Mouse (Mus musculus) forebrain, embryonic 10.5 days (tissue): ENCODE data around the gene Ptpn14. TPM values are rescaled to one million over a fixed set of nuclear protein-coding genes. Genes with fewer than 3 reads are reported as not detected.

Source experiments
- DNase-seq: peaks from one replicate; pipeline ENCODE4 v3.0.0-alpha.2; 2017; ENCODE audit warnings: low spot score; ENCODE audit errors: extremely low spot score
- H3K27ac ChIP-seq: fragments of 300-500 bp; sonication (generic); 2 replicates; pipeline ENCODE4 v1.5.1; 2016; ENCODE audit warnings: mild to moderate bottlenecking
- H3K27me3 ChIP-seq: fragments of 300-500 bp; sonication (generic); 2 replicates; pipeline ENCODE4 v1.6.1; 2016; ENCODE audit warnings: mild to moderate bottlenecking; ENCODE audit not compliant: poor library complexity, severe bottlenecking
- H3K36me3 ChIP-seq: fragments of 300-500 bp; sonication (generic); replicated peaks from 2 replicates; pipeline ENCODE4 v1.6.1; 2016; ENCODE audit warnings: mild to moderate bottlenecking, moderate library complexity
- H3K4me1 ChIP-seq: fragments of 300-500 bp; sonication (generic); 2 replicates; pipeline ENCODE4 v1.6.1; 2016
- H3K4me3 ChIP-seq: fragments of 300-500 bp; sonication (generic); 2 replicates; pipeline ENCODE4 v1.5.1; 2016; ENCODE audit warnings: mild to moderate bottlenecking, moderate library complexity
- H3K9me3 ChIP-seq: fragments of 300-500 bp; sonication (generic); 2 replicates; pipeline ENCODE4 v1.6.1; 2016; ENCODE audit warnings: mild to moderate bottlenecking, moderate library complexity
- WGBS: fragments of 180-500 bp; shearing (Covaris S2); methylation state at CpG from one replicate; pipeline ENCODE4 v1.1.7; 2016; 5-methylcytosine and 5-hydroxymethylcytosine counted together
- polyA plus RNA-seq: library from polyadenylated mRNA; unstranded; fragments of >200 nt; fragmentation: Nextera tagmentation; extraction: Ambion mirVana; gene quantifications from 2 replicates; pipeline ENCODE4 v1.2.1, GENCODE M21; 2016

Ptpn14 gene
- polyA plus RNA-seq, 1 experiment from 2014 or later = 4.9 TPM

DNA sequence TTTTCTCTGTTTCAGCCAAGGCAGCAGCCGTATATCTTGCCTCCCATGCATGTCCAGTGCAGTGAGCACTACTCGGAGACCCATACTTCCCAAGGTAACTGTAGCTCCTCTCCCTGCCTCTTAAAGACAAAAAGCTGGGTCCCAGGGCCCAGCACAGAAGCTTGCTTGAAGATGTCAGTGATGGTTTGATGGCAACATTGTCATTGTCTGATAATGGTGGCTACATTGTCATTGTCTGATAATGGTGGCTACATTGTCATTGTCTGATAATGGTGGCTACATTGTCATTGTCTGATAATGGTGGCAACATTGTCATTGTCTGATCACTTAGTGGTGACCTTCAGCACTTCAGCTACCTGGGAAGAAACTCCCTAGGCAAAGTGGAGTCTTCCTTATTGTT is 118.3 kb downstream of the Ptpn14 start:
- Histone ChIP-seq H3K27me3 (no peaks in the 10 kb centered on the region), H3K36me3 (peaks cover 48% of the 10 kb centered on the region), H3K4me3 (no peak overlapping the region), H3K9me3 (no peaks in the 10 kb centered on the region), H3K27ac (no peak overlapping the region), H3K4me1 (peaks cover 11% of the 10 kb centered on the region)
- DNase-seq = no peak
- 81% methylated on average over 2 of the region's 2 CpGs for WGBS

DNA sequence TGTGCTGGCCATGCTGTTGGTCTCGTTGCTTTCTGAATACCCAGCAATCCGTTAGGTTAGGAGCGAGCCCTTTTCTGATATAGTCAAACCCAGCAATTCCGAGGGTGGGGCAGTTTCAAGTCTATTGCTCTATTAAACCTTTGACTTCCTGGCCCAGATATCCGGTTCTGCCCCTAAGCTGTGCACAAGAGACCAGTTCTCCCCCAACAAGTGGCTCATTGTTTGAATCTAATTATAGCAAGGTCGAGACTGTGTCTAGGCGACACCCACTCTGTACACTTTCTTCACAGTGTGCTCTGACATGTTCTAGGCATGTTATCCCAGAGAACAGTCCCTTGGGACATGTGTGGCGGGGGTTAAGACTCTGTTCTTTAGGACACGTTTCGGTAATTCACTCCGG is 121.5 kb downstream of the Ptpn14 start:
- Histone ChIP-seq H3K36me3 (peaks cover 41% of the 10 kb centered on the region), H3K4me1 (peaks cover 26% of the 10 kb centered on the region), H3K27ac (no peak overlapping the region), H3K27me3 (no peaks in the 10 kb centered on the region), H3K9me3 (no peaks in the 10 kb centered on the region), H3K4me3 (no peak overlapping the region)
- 83% methylated on average over 11 of the region's 11 CpGs for WGBS
- DNase-seq = no peak

DNA sequence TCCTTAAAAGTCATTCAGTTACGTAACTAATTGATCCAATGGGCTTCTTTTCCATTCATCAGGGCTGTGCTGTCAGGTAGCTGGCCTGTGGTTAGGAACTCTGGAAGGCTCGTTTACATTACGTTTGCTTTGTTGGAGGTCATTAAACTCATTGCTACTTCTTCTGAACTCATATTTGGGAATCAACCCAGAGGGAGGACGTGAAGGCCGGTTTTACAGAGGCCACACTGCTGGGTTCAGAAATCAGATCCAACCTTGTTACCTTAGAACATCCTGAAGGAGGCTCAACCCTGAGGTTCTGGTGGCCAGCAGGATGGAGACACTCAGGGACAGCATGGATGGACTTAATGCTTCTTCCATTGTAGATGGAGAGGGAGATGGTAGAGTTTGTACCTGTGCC is 124.0 kb downstream of the Ptpn14 start:
- Histone ChIP-seq H3K36me3 (peaks cover 42% of the 10 kb centered on the region), H3K9me3 (no peaks in the 10 kb centered on the region), H3K27me3 (no peaks in the 10 kb centered on the region), H3K27ac (no peak overlapping the region), H3K4me1 (peaks cover 22% of the 10 kb centered on the region; the same call in 1 of the 2 replicates), H3K4me3 (no peak overlapping the region)
- 91% methylated on average over 5 of the region's 5 CpGs for WGBS
- DNase-seq = no peak

DNA sequence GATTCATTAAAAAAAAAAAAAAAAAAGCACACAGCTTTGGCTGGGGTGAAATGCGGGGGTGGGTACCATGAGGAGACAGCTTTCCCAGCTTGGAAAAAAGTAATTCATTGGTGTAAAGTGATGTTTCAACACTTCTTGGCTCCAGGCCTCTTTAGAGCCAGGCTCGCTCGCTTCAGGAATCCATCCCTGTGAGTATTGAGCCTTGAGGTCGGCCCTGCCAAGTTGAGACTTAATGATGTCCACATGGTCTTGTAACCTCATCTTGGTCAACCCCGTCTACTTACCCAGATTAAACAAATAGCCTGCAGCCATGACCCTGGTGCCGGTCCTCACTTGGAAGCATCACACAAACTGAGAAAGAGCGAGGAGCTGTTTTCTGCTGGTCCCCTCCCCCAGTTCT is 124.4 kb downstream of the Ptpn14 start:
- Histone ChIP-seq H3K9me3 (no peaks in the 10 kb centered on the region), H3K36me3 (peaks cover 42% of the 10 kb centered on the region), H3K27ac (no peak overlapping the region), H3K4me3 (no peak overlapping the region), H3K4me1 (peaks cover 22% of the 10 kb centered on the region; the same call in 1 of the 2 replicates), H3K27me3 (no peaks in the 10 kb centered on the region)
- no peak for DNase-seq
- WGBS = 70% methylated on average over 7 of the region's 7 CpGs

DNA sequence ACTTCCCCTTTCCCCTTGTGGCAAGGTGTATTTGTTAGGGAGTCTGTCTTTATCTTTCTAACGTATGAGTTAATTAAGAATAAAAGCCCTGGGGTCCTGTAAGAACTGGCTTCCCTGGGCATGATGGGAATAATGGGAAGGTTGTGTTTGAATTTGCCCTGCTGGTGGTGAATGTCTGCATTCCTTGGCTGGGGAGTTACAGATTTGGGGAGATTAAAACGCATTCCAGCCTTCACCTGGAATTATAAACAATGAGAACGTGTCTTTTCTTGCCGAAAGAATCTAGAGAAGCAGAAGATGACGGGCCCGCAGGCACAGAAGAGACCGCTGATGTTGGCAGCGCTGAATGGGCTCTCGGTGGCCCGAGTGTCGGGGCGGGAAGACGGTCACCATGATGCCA is 126.6 kb downstream of the Ptpn14 start:
- Histone ChIP-seq H3K36me3 (peaks cover 40% of the 10 kb centered on the region), H3K9me3 (no peaks in the 10 kb centered on the region), H3K4me3 (no peak overlapping the region), H3K27ac (no peak overlapping the region), H3K27me3 (no peaks in the 10 kb centered on the region), H3K4me1 (peaks cover 22% of the 10 kb centered on the region; the same call in 1 of the 2 replicates)
- 92% methylated on average over 13 of the region's 13 CpGs for WGBS
- no peak for DNase-seq

DNA sequence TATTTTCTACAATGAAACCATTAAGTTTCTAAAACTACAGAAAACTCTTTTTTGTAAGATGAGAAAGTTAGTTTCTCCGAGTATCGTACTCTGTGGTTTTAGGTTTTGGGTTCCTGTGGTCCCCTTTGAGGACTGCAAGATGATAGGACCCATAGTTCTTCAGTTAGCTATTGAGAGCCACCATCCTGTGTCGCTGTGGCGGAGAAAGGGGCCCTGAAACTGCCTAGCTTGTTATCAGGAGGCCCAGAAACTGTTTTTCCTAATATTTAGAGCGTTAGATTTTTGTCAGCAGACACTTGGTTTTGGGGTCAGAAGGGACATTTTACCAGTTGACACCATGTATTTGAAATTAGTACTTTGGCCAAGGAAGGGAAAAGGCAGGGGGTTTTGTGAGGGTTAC is 127.7 kb downstream of the Ptpn14 start:
- DNase-seq = no peak
- Histone ChIP-seq H3K36me3 (peaks cover 38% of the 10 kb centered on the region), H3K4me1 (peaks cover 24% of the 10 kb centered on the region; the same call in 1 of the 2 replicates), H3K27me3 (no peaks in the 10 kb centered on the region), H3K9me3 (no peaks in the 10 kb centered on the region), H3K27ac (no peak overlapping the region), H3K4me3 (no peak overlapping the region)
- 96% methylated on average over 5 of the region's 5 CpGs for WGBS

DNA sequence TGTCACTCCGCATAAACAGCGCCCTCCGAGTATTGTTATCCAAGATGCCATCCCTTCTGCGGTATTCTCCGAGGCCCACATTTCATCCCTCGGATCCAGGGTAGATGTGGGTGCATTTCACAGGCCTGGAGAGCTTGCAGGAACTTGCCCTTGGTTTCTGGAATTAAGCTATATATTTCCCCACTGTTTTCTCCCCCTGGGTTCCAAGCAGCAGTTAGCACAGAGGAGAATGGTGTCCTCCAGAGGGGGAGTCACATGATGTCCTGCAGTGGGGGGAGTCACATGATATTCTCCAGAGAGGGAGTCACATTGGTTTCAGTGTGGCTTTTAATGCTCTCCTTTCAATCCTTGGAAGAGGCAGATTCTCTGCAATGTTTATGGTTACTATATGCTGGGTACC is 130.3 kb downstream of the Ptpn14 start:
- WGBS = 93% methylated on average over 6 of the region's 6 CpGs
- DNase-seq = no peak

DNA sequence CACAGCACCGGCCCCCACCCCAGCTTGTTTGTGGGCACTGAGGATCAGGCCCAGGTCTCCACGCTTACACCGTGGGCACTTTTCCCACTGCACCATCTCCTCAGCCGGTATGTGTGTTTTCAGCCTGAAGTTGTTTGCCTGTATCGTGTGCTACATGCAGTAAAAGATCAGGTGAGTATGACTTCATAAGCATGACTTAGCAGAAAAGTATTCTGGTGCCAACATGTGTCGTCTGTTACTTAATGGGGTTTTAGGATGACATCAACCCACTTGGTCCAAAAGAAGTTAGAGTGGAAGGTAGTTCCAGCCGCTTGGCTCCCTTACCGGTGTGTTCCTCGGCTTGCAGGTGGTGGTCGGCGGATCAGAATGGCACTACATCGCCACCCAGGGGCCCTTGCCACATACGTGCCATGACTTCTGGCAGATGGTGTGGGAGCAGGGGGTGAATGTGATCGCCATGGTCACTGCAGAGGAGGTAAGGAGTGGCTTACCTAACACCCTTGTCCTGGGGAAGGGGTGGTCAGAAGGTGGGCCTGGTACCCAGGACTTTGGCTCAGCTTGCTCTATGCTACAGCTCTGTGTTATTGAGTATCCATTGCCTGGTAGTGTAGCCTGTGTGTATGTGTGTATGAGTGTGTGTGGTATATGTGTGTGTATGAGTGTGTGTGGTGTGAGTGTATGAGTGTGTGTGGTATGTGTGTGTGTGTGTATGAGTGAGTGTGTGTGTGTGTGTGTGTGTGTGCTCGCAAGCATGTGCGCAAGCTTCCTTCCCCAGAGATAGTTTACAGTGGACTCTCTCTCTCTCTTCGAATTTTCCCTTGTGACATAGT is 132.3 kb downstream of the Ptpn14 start:
- WGBS = 91% methylated on average over 17 of the region's 17 CpGs
- no peak overlapping the region for H3K4me3 ChIP-seq
- no peaks in the 10 kb centered on the region for H3K27me3 ChIP-seq
- H3K4me1 ChIP-seq = peaks cover 7% of the 10 kb centered on the region; the same call in 1 of the 2 replicates
- no peak overlapping the region for H3K27ac ChIP-seq
- peaks cover 34% of the 10 kb centered on the region for H3K36me3 ChIP-seq
- DNase-seq = no peak
- no peaks in the 10 kb centered on the region for H3K9me3 ChIP-seq

More for the DNA sequence above, 130.3 kb downstream of the Ptpn14 start:
- Histone ChIP-seq H3K27me3 (no peaks in the 10 kb centered on the region), H3K27ac (no peak overlapping the region), H3K36me3 (peaks cover 30% of the 10 kb centered on the region), H3K9me3 (no peaks in the 10 kb centered on the region), H3K4me3 (no peak overlapping the region), H3K4me1 (peaks cover 16% of the 10 kb centered on the region; the same call in 1 of the 2 replicates)

DNA sequence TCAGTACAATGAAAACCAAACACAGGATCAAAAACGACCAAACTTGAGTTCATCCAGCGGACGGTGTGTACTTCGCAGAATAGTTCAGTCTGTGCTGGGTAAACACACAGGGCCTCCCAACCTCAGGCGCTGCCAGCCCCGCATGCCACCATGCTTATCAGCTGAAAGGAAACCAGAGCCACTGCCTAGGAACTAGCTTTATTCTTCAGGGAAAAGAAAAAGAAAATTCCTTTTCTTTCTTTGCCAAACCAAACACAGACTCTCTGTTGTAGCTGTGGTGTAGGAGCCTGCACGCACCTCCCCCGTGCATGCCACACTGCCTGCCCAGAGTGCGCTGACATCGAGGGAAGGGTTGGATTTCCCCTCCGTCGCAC is 132.9 kb downstream of the Ptpn14 start:
- no peak overlapping the region for H3K27ac ChIP-seq
- peaks cover 40% of the 10 kb centered on the region for H3K36me3 ChIP-seq
- H3K27me3 ChIP-seq = no peaks in the 10 kb centered on the region
- H3K9me3 ChIP-seq = no peaks in the 10 kb centered on the region
- no peak overlapping the region for H3K4me3 ChIP-seq
- 91% methylated on average over 12 of the region's 12 CpGs for WGBS
- DNase-seq = no peak
- H3K4me1 ChIP-seq = peaks cover 7% of the 10 kb centered on the region; the same call in 1 of the 2 replicates

DNA sequence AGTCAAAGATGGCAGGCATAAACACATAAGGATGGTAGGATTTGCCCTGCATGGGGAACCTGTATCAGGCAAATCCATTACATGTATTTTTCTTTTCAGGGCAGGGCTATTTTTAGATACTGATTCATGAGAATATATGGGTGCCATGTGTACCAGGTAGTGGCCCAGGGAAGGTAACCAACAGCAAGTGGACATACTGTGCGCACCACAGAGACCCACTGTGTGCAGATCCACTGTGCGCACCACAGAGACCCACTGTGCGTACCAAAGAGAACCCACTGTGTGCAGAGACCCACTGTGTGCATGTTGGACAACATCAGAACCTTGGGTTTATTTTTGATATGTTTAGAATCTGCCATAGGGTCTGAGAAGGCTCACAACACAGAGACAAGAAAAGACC is 135.7 kb downstream of the Ptpn14 start:
- no peak overlapping the region for H3K4me3 ChIP-seq
- WGBS = 94% methylated on average over 3 of the region's 3 CpGs
- H3K9me3 ChIP-seq = no peaks in the 10 kb centered on the region
- no peak for DNase-seq
- peaks cover 28% of the 10 kb centered on the region for H3K36me3 ChIP-seq
- H3K27me3 ChIP-seq = no peaks in the 10 kb centered on the region
- peaks cover 15% of the 10 kb centered on the region for H3K4me1 ChIP-seq
- H3K27ac ChIP-seq = no peak overlapping the region

DNA sequence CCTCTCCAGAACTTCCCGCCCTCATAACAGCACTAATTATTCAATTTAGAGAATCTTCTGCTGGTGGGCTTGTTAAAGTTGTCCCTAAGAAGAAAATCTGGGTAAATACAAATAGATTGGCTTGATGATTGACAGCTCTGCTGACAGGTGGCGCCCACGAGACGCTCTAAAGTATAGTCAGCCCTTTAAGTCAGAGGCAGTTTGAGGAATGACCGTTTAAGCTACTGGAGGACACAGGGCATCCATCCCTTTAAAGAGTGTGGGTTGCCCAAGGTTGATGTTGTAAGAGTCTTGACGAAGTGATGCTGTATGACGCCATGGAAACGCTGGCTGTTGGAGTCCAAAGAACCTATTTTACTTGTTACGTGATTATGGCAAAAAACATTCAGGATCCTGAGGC is 136.2 kb downstream of the Ptpn14 start:
- peaks cover 15% of the 10 kb centered on the region for H3K4me1 ChIP-seq
- no peak for DNase-seq
- H3K9me3 ChIP-seq = no peaks in the 10 kb centered on the region
- H3K4me3 ChIP-seq = no peak overlapping the region
- H3K27me3 ChIP-seq = no peaks in the 10 kb centered on the region
- WGBS = 85% methylated on average over 9 of the region's 9 CpGs
- peaks cover 28% of the 10 kb centered on the region for H3K36me3 ChIP-seq
- H3K27ac ChIP-seq = no peak overlapping the region

DNA sequence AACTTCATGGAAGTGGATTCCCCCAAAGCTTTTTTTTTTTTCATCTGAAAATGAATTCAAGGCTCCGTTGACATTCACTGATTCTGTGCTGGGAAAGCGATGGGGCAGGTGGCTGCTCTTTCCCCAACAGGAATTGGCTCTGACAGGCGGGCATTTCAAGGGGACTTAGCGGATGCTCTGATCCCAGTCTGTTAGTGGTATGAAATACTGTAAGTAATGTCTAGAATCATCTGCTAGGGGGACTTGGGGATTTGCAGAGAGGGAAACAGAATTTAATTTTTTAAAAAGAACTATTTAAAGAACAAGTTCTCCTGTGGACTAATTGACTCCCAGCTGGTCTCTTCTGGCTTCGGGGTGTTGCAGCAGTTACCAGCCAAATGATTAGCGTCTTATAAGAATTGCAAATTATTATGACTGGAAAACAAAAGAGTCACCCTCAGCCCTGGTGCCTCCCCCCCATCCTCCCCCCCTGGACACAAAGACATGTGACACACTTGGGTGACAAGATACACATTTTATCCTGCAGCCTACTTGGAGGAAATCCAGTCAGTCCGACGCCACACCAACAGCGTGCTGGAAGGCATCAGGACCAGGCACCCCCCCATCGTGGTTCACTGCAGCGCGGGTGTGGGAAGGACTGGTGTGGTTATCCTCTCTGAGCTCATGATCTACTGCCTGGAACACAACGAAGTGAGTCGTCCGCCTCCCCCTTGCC is 136.9 kb downstream of the Ptpn14 start:
- Histone ChIP-seq H3K4me3 (no peak overlapping the region), H3K27ac (no peak overlapping the region), H3K4me1 (peaks cover 15% of the 10 kb centered on the region), H3K27me3 (no peaks in the 10 kb centered on the region), H3K9me3 (no peaks in the 10 kb centered on the region), H3K36me3 (peaks cover 32% of the 10 kb centered on the region)
- no peak for DNase-seq
- WGBS = 94% methylated on average over 15 of the region's 15 CpGs

DNA sequence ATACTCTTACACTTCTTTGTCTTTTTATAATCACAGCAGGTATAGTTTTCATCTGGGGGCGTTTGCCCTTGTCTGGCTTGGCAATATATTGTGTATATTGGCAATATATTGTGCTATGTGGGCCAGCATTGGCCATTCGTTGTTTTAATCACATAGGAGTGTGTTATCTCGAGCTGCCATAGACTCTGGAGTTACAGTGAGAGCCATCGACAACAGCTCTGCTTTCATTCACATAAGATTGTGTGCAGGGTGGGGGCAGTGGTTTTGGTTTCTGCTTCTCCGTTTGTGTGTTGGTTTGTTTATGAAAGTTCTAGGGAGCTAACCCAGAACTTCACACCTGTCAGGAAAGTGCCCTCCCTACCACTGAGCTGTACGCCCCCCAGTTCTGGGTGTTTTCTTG is 138.6 kb downstream of the Ptpn14 start:
- H3K27ac ChIP-seq = no peak overlapping the region
- DNase-seq = no peak
- H3K4me3 ChIP-seq = no peak overlapping the region
- H3K27me3 ChIP-seq = no peaks in the 10 kb centered on the region
- peaks cover 33% of the 10 kb centered on the region for H3K36me3 ChIP-seq
- H3K4me1 ChIP-seq = peaks cover 8% of the 10 kb centered on the region; the same call in 1 of the 2 replicates
- no peaks in the 10 kb centered on the region for H3K9me3 ChIP-seq
- WGBS = 88% methylated on average over 6 of the region's 6 CpGs
